Mouse (Mus musculus) thymus, adult 2 months (tissue): ENCODE results near the gene Rbm17.

Source experiments
- CTCF ChIP-seq: fragments of 200-500 bp; IDR thresholded peaks from 2 replicates; pipeline ENCODE4 v1.5.1; 2012; ENCODE audit warnings: mild to moderate bottlenecking, control low read depth, low read length, moderate library complexity, borderline replicate concordance; ENCODE audit not compliant: control insufficient read depth, poor library complexity, insufficient read depth; ENCODE audit errors: extremely low read depth
- POLR2A ChIP-seq: fragments of 200-500 bp; IDR thresholded peaks from 2 replicates; pipeline ENCODE4 v1.6.1; 2012; ENCODE audit warnings: mild to moderate bottlenecking, low read length, control low read depth, moderate library complexity; ENCODE audit not compliant: control insufficient read depth, poor library complexity, insufficient read depth; ENCODE audit errors: extremely low read depth

DNA sequence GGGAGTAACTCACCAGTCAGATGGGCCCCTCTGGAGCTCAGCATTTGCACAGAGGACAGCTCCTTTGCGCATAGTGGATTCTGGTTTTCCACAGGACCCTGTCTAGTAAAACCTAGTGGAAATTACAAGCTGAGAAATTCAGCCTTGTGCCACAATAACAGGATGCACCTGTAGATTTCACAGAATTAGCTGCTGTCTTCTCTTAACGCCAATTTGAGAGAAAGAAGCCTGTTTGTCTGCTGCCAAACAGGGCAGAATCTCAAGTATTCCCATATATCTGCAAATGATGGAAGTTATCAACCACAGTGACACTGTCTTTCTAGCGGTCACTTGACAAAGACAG, 32.2 kb upstream of the Rbm17 start:
- TF ChIP-seq CTCF (no peak), POLR2A (no peak)
